Mouse (Mus musculus) heart, postnatal 0 days (tissue): ENCODE results near the gene Fbrs. TPM values are rescaled to one million over a fixed set of nuclear protein-coding genes. Genes with fewer than 3 reads are reported as not detected.
"Not testable (repeated sequence)": the region's sequence is repeated elsewhere in the genome, so short reads cannot be mapped to it uniquely, and the experiment has no call there.

Source experiments
- ATAC-seq: fragments of 200-750 bp; cut with Nextera tagmentation; 2 replicates; pipeline ENCODE4 v1.8.0; 2017; ENCODE audit warnings: low read depth, moderate number of reproducible peaks, moderate library complexity; ENCODE audit not compliant: insufficient read depth
- DNase-seq: peaks from one replicate; pipeline ENCODE4 v3.0.0-alpha.2; 2016; ENCODE audit warnings: low spot score
- H3K27ac ChIP-seq: fragments of 300-500 bp; sonication (generic); 2 replicates; pipeline ENCODE4 v1.5.1; 2014; ENCODE audit warnings: low read depth, mild to moderate bottlenecking
- H3K27me3 ChIP-seq: fragments of 300-500 bp; sonication (generic); 2 replicates; pipeline ENCODE4 v1.6.1; 2014; ENCODE audit warnings: low read length, mixed read lengths; ENCODE audit not compliant: control insufficient read depth, insufficient read depth
- H3K36me3 ChIP-seq: fragments of 300-500 bp; sonication (generic); replicated peaks from 2 replicates; pipeline ENCODE4 v1.6.1; 2014; ENCODE audit warnings: low read length, mixed read lengths; ENCODE audit not compliant: control insufficient read depth, insufficient read depth
- H3K4me1 ChIP-seq: fragments of 300-500 bp; sonication (generic); 2 replicates; pipeline ENCODE4 v1.6.1; 2014; ENCODE audit warnings: antibody characterized with exemption; ENCODE audit not compliant: control insufficient read depth, insufficient read depth
- H3K4me2 ChIP-seq: fragments of 300-500 bp; sonication (generic); 2 replicates; pipeline ENCODE4 v1.6.1; 2014; ENCODE audit warnings: low read depth, mild to moderate bottlenecking, low read length, moderate library complexity
- H3K4me3 ChIP-seq: fragments of 300-500 bp; sonication (generic); 2 replicates; pipeline ENCODE4 v1.5.1; 2014; ENCODE audit warnings: low read depth, low read length
- H3K9ac ChIP-seq: fragments of 300-500 bp; sonication (generic); replicated peaks from 2 replicates; pipeline ENCODE4 v1.6.1; 2014; ENCODE audit warnings: low read depth, low read length, mixed read lengths
- H3K9me3 ChIP-seq: fragments of 300-500 bp; sonication (generic); replicated peaks from 2 replicates; pipeline ENCODE4 v1.6.1; 2016; ENCODE audit warnings: low read length; ENCODE audit not compliant: control insufficient read depth
- CTCF ChIP-seq: IDR thresholded peaks from 2 replicates; pipeline ENCODE4 v1.5.1; 2016; ENCODE audit warnings: antibody characterized with exemption, control low read depth, low read depth
- EP300 ChIP-seq: IDR thresholded peaks from 2 replicates; pipeline ENCODE4 v1.6.1; 2016; ENCODE audit warnings: antibody characterized with exemption, low read depth
- WGBS: fragments of 180-500 bp; shearing (Covaris S2); extraction: QIAGEN DNeasy Blood & Tissue Kit; methylation state at CpG from one replicate; pipeline ENCODE4 v1.1.7; 2014; 5-methylcytosine and 5-hydroxymethylcytosine counted together
- polyA plus RNA-seq: library from polyadenylated mRNA; unstranded; fragments of >200 nt; fragmentation: Nextera tagmentation; extraction: Ambion mirVana; gene quantifications from 2 replicates; pipeline ENCODE4 v1.2.1, GENCODE M21; 2015
- total RNA-seq: library from RNA; depleted of rRNA; stranded (reverse); fragments of >200 nt; gene quantifications from 2 replicates; pipeline ENCODE4 v1.2.3, GENCODE M21; 2014; ENCODE audit warnings: low replicate concordance

Gene Fbrs
- total and polyA plus RNA-seq, 2 experiments from 2014 or later = 5.9 to 19.1 TPM

DNA sequence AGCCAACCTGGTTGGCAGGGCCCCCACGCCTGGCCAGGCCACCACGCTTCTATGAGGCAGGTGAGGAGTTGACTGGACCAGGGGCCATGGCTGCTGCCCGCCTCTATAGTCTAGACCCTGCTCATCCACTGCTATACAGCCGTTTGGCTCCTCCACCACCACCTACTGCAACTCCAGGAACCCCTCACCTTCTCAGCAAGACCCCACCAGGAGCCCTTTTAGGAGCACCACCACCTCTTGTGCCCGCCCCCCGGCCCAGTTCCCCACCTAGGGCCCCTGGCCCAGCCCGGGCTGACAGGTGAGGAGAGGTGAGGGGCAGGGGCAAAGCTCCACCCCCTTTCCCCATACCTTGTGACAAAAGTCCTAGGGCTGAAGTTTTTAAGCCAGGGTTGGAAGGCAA lies 11.0 kb downstream of the Fbrs start:
- no peaks in the 10 kb centered on the region for H3K4me1 ChIP-seq
- no peaks in the 10 kb centered on the region for H3K27me3 ChIP-seq
- ATAC-seq (no peak), DNase-seq (no peak)
- no peak overlapping the region for H3K4me3 ChIP-seq
- no peaks in the 10 kb centered on the region for H3K9me3 ChIP-seq
- TF ChIP-seq CTCF (no peak), EP300 (no peak)
- no peak overlapping the region for H3K27ac ChIP-seq
- no peak overlapping the region for H3K9ac ChIP-seq
- H3K36me3 ChIP-seq = peaks cover 72% of the 10 kb centered on the region
- WGBS = 91% methylated on average over 7 of the region's 7 CpGs
- no peak overlapping the region for H3K4me2 ChIP-seq

DNA sequence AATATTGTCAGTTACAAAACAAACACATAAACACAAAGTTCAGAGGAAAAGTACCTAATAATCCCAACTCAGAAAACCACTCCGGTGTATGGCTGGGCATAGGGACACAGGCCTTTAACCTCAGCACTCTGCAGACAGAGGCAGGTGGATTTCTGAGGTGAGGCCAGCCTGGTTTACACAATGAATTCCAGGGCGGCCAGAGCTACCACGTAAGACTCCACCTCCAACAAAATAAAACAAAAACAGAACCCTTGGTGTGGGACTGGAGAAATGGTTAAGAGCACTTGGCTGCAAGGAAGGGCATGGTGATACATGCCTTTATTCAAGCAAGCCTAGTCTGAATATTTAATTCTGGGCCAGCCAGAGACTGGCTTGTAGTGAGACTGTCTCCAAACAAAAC lies 12.8 kb downstream of the Fbrs start:
- Histone ChIP-seq H3K4me1 (no peaks in the 10 kb centered on the region), H3K36me3 (peaks cover 54% of the 10 kb centered on the region), H3K4me2 (no peak overlapping the region), H3K27ac (no peak overlapping the region), H3K4me3 (no peak overlapping the region), H3K9ac (no peak overlapping the region), H3K27me3 (no peaks in the 10 kb centered on the region), H3K9me3 (no peaks in the 10 kb centered on the region)
- no peak for DNase-seq
- ATAC-seq = no peak
- TF ChIP-seq EP300 (no peak), CTCF (no peak)
- 87% methylated on average over 3 of the region's 3 CpGs for WGBS

DNA sequence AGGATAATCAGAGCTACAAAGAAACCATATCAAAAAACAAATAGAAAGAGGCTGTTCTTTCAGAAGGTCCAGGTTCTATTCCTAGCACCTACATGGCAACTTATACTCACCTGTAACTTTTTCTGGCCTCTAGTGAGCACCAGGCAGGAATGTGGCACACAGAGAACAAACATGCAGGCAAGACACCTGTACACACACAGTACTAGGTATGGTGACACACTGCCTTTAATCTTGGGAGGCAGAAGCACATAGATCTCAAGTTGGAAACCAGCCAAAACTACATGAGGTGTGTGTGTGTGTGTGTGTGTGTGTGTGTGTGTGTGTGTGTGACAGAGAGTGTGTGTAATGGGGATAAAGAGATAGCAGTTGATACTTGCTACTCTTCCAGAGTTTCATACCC lies 15.6 kb downstream of the Fbrs start:
- Histone ChIP-seq H3K27ac (no peak overlapping the region), H3K4me1 (no peaks in the 10 kb centered on the region), H3K9me3 (no peaks in the 10 kb centered on the region), H3K36me3 (peaks cover 30% of the 10 kb centered on the region), H3K4me2 (no peak overlapping the region), H3K4me3 (no peak overlapping the region), H3K27me3 (no peaks in the 10 kb centered on the region), H3K9ac (no peak overlapping the region)
- no peak for TF ChIP-seq CTCF
- TF ChIP-seq EP300 = no peak
- ATAC-seq = no peak
- no peak for DNase-seq

DNA sequence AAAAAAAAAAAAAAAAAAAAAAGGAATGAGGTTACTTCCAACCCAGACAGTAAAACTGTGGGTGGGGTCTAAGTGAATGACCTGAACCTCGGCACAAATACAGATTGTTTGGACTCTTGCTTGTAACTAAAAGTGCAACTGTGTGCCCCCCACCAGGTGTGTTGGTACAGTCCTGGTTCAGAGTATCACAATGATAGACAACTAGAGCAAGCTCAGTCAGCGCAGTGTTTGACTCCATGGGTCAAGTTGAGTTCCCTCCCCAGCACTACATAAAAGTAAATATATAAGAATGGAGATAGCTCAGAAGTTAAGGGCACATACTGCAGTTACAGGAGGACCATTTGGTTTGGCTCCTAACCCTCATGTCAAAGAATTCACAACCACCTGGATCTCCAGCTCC lies 18.4 kb downstream of the Fbrs start:
- no peak for DNase-seq
- H3K4me2 ChIP-seq = no peak overlapping the region
- H3K4me1 ChIP-seq = no peaks in the 10 kb centered on the region
- ATAC-seq = no peak
- H3K27me3 ChIP-seq = no peaks in the 10 kb centered on the region
- WGBS = 86% methylated on average over 2 of the region's 2 CpGs
- TF ChIP-seq CTCF = no peak
- no peak for TF ChIP-seq EP300
- H3K36me3 ChIP-seq = 0 out of 2 replicates have a peak, but pooled peaks cover 3% of the 10 kb centered on the region
- H3K9ac ChIP-seq = no peak overlapping the region
- H3K4me3 ChIP-seq = no peak overlapping the region
- H3K27ac ChIP-seq = no peak overlapping the region
- no peaks in the 10 kb centered on the region for H3K9me3 ChIP-seq

- no peak for ATAC-seq
- Histone ChIP-seq H3K4me3 (no peak overlapping the region), H3K4me2 (no peak overlapping the region), H3K36me3 (no peaks in the 10 kb centered on the region), H3K9me3 (no peaks in the 10 kb centered on the region), H3K4me1 (no peaks in the 10 kb centered on the region), H3K27me3 (no peaks in the 10 kb centered on the region), H3K27ac (no peak overlapping the region), H3K9ac (no peak overlapping the region)
- peak; percentile 13 for DNase-seq
- 36% methylated on average over 3 of the region's 3 CpGs for WGBS
- TF ChIP-seq EP300 (no peak), CTCF (peak; percentile 57)
These were observed 19.4 kb downstream of the Fbrs start for GRCm38 (mm10) chr7:127498407-127498806.

DNA sequence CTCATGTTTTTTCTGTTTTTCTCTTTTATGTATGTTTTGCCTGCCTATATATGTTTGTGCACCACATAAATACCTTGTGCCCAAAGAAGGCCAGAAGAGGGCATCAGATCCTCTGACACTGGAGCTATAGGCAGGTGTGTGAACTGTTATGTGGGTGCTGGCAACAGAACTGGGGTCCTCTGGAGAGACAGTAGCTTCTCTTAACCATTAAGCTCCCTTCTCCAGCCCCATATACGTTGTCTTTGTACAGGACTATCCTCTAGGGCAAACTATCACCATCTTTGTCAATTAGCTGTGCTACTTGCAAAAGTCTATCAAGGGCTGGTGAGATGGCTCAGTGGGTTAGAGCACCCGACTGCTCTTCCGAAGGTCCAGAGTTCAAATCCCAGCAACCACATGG lies 29.3 kb downstream of the Fbrs start:
- Histone ChIP-seq H3K4me3 (no peak overlapping the region), H3K27ac (no peak overlapping the region), H3K4me1 (peaks cover 7% of the 10 kb centered on the region; the same call in 1 of the 2 replicates), H3K27me3 (no peaks in the 10 kb centered on the region), H3K9me3 (no peaks in the 10 kb centered on the region), H3K4me2 (no peak overlapping the region), H3K36me3 (no peaks in the 10 kb centered on the region), H3K9ac (no peak overlapping the region)
- WGBS = 95% methylated on average over 3 of the region's 3 CpGs
- no peak for ATAC-seq
- no peak for DNase-seq
- TF ChIP-seq CTCF (no peak), EP300 (no peak)

DNA sequence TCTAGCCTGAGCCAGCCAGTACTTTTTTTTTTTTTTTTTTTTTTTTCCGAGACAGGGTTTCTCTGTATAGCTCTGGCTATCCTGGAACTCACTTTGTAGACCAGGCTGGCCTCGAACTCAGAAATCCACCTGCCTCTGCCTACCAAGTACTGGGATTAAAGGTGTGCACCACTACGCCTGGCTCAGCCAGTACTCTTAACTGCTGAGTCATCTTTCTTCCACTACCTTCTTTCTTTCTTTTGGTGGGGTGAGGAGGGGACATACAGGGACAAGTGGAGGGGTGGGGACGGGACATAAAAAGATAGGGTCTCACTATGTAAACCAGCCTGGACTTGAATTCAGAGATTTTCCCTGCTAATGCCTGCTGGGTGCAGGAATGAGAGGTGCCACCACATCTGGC lies 30.8 kb downstream of the Fbrs start:
- not testable (repeated sequence) for H3K9me3 ChIP-seq, H3K36me3 ChIP-seq, ATAC-seq, H3K4me2 ChIP-seq, DNase-seq, H3K4me3 ChIP-seq, H3K27ac ChIP-seq, H3K9ac ChIP-seq, H3K27me3 ChIP-seq
- H3K4me1 ChIP-seq = peaks cover 12% of the 10 kb centered on the region
- WGBS = 85% methylated on average over 3 of the region's 4 CpGs
